Mouse (Mus musculus): ENCODE measurements at regions not wholly inside any gene's neighbourhood (a gene's known extent, or its start where the extent isn't known, plus 50 kb on each side); places are given as distances from the start of the nearest gene placed in this dataset.

DNA sequence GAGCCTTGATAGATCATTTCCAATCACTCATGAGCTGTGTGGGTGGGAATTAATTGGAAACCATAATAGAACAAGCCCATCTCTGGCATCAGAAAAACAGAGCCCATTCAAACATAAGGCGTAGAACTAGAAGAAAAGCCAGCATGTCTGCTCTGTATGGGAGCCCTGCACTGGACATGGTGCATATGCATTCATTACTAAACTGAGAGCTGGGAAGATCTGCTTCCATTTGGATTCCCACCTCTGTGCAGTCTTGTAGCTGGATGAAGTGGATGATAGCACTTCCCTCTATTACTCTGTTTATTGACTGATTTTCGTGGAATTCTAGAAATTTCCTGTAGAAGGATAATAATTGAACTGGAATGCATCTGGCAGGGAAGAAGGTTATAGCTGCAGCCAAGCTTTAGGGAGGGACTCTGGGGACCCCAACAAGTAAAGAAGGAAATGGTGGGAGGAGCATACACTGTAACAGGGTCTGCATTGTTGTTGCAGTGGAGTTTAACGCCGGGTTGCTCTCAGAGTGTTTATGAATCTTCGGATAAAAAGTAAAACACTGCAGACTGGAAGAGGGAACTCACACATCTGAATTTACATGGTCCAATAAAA, 155.2 kb upstream of the Jag1 start:
- no peak for DNase-seq (ENCODE audit: low spot score in 2 of 2)

DNA sequence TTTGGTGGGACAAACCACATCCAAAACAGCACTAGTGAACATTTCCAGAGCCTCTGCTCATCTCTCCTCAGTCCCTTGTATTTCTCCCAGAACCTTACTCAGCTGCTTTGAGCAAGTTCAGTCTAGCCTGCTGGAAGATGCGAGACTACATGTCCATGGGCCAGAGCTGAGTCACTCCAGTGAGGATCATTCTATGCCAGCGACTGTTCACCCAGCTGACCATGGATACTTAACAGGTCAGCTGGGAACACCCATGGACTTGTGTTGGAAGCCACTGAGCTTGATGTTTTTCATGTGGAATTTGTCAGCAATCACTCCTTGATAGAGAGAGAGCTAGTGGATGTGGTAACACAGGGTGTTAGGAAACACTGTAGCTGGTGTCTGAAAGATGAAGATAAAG, 146.5 kb upstream of the Jag1 start:
- DNase-seq (ENCODE audit: low spot score in 2 of 2) = no peak

DNA sequence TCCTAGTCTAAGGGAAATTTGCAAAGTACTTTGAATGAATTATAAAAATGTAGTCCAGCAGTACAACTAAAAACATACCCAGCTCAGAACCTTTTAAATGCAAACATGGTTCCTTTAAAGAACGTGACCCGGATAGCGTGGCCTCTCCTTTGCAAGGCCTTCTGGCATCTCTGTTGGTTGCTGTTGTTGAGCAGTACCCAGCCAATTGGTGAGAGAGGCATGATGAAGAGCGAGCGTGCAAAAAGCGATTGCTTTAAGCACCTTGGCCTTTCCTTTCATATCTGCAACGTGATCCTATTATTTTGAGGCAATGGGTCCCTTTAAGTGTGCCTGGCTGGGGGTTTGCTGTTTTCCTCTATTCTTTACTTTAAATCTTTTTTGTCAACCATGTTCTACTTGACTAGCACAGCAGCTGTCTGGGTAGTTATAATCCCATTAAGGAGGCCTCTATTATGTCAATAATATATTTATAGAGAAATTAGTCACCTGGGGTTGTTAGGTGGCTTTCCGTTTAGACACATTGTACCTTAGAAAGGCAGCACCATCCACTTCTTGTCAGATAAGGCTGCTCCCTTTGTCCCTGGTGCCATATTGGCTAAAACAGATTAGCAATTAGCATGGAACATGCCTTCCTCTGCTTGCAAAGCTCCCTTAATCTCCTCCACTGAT, 141.5 kb upstream of the Jag1 start:
- no peak for DNase-seq (ENCODE audit: low spot score in 2 of 2)

DNA sequence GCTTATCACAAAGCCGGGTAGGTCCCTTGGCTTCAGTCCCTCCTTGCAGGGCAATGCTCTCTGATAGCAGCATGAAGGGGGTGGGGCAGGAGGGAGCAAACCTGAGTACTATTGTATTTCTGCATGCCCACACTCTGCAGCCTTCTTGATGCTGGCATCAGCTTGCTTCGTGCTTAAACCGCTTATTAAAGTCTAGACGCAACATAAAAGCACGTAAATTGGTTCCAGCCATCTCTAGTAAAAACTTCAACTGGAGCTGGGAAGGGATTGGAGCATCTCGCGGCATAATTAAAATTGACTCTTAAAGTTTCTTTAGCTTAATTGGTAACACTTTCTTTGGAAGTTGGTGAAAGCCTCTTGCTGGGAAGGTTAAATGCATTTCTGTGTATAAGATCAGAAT, 131.5 kb upstream of the Jag1 start:
- DNase-seq (ENCODE audit: low spot score in 2 of 2) = no peak

DNA sequence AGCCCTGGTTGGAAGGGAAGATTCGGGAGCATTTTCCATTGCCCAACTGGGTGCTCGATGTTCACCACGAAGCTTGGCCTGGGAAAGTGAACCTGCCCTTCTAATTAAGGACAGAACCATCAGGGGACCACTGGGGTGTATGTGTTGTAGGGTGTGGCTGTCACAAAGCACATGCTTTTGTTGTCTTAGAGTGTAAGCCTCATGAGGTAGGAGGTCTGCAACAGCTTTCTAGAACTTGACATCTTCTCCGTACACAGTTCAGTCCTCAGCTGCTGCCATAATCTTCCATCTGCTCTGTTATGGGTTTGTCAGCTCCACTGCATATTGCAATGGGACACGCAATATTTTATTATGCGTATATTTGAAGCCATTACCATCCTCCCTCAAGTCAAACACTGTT, 127.9 kb upstream of the Jag1 start:
- no peak for DNase-seq (ENCODE audit: low spot score in 2 of 2)

DNA sequence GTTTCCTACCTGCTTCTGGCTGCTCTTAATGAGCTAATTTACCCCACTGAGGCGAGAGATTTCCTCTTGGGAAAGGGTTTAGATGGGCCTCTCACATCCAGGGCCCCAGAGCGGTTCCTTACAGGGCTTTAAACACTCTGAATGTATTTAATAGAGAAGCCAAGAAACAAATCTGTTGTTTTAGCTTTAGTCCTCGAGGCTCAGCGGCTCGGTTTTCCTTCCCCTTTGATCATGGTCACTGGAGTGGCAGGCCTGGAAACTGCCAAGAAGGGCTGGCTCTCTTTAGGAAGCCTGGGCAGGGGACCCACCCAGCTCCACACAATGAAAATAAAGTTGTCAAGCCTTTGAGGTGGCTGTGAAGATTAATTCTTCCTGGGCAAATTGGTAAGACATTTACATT, 127.5 kb upstream of the Jag1 start:
- DNase-seq (ENCODE audit: low spot score in 2 of 2) = no peak

DNA sequence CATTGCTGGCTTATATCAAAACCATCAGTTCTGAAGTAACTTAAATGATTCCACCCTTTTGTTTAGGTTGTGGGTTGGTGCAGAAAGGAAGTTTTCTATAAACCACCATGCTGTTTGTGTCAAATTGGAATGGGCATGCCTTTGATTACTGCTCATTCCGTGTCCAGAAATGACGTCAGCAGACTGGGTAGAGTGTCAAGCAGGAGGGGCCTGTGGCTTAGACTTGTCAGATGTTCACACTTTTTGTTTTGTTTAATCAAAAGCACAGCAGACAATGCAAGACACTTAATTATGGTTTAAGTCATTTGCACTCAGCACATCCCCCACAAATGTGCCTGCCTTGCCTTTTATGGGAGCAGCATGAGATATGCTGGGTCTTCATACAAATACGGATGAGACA, 120.5 kb upstream of the Jag1 start:
- DNase-seq (ENCODE audit: low spot score in 2 of 2) = no peak

DNA sequence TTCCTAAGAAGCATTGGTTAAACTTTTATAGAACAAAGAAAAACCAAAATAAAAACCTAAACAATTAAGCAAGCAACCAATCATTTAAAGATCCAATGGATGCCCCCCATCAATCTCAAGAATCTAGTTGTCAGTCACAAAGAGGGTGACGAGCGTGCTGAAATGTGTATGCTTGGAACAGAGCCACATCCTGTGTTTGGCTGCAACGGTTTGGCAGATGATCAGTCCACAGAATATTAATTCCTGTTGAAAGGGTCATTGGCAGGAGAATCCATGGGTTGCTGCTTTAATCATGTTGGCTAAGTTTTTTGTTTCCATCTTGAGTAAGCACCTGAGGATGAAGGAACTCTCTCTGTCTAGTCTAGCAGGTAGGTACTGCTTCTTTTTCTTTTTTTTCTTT, 117.5 kb upstream of the Jag1 start:
- no peak for DNase-seq (ENCODE audit: low spot score in 2 of 2)

DNA sequence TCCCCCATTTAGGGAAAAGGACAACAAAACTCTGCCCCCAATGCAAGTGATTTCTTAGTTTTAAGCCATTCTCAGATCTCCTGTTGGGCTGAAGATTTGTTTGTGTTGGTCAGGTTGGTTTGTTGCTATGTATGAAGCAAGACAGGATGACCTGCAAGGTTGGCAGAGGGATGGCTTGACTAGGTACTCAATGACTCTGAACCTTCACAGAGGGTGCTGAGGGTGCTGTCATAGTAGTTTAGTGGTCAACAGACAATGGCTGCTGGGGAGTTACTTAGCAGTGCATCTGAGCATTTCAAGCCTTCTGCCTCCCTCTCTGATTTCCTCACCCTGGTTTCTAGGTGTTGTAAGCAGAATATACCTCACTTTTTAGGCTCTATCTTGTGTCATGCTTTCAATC, 114.7 kb upstream of the Jag1 start:
- no peak for DNase-seq (ENCODE audit: low spot score in 2 of 2)

DNA sequence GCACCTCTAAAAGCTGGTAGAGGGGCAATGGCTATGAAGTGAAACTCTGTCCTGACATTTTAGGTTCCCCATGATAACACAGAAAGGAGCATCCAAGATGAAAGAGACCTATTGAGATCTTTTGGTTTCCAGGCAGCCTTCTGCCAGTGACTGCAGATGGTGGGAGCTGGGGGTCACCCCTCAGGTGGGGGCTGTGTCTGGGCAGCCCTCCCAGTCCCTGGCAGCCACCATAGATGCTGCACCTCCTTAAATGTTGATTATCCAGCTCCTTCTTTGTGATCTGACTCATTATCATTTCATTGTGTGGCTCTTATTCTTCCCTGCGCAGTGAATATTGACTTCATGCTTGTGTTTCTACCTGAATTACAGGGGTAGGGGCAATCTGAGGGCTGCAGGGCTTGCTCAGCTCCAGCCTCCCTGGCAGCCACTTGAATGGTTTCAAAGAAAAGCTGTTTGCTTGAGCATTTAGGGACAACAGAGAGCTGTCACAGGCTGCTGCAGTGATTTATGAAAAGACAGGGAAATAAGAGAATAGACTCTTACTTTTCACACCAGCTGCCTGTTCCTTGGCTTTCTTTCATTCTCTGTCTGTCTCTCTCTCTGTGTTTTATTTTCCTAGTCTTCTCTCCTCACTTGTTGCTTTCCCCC, 113.1 kb upstream of the Jag1 start:
- no peak for DNase-seq (ENCODE audit: low spot score in 2 of 2)

DNA sequence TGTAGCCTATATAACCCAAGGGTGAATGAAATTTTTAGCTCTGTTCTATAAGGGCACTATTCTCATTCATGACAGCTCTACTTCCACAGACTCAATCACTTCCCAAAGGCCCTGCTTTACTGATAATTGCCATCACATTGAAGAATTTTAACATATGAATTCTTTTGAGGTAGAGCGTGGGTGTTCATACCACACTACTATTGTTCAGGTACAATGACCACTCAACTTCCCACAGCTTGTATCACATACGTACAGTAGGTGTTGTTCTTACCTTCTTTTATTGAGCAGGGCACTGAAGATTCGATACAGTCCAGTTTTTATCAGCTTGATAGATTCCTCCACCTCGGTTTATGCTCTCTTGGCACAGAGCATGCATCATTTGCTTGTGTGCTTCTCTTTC, 111.1 kb upstream of the Jag1 start:
- no peak for DNase-seq (ENCODE audit: low spot score in 2 of 2)

DNA sequence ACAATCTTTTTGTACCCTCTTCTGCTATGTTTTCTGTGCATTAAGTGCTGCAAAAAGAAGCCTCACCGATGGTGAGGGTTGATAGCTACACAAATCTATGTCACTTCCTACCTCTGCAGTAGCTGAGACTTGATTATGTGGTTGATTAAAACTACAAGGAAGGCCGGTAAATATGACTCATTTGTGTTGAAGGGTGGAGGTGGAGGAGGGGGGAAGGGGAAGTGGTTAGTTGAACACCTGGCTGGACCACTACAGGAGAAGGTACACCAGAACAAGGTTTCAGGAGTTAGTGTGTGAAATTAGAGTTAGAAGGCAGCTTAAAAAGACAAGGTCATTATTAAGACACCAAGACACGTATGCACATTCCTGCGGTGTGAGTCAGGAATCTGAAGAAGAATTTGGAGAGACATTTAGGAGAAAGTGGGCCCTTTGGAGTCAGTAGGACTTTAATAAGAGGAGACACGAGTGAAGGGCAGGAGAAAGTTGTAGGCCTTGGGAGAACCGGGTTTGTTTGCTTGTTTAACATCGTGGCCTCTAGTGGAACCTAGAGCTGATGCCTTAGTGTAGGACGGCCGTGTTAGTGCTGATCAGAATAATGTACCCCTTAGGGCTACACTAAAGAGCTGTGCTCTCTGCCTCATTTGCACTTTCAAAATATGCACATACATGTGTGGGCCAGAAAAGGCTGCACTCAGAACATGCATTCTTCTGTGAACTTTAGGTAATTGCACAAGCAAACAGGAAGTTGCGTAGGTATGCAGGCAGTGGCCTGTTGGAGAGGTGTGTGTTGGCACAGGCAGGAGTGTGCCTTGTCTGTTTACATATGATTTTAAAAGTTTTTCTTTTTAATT, 108.5 kb upstream of the Jag1 start:
- DNase-seq (ENCODE audit: low spot score in 2 of 2) = no peak

DNA sequence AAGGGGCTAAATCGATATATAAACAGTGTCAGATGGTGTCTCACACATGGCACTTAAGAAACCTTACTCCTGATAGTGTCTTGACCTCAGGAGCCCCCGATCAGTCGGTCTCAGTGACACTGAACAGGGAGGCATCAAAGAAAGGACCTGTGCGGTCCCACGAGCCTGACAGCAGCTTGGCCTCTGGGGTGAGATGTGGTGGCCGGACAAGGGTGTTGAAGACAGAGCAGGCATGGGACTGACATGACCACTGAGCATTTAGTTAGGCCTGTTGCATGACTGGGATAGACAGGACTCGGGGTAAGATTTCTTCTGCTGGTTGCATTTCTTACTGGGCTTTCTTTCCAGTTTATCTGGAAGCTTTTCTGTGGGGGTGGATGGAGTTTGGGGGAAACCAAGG, 99.3 kb upstream of the Jag1 start:
- DNase-seq (ENCODE audit: low spot score in 2 of 2) = no peak

DNA sequence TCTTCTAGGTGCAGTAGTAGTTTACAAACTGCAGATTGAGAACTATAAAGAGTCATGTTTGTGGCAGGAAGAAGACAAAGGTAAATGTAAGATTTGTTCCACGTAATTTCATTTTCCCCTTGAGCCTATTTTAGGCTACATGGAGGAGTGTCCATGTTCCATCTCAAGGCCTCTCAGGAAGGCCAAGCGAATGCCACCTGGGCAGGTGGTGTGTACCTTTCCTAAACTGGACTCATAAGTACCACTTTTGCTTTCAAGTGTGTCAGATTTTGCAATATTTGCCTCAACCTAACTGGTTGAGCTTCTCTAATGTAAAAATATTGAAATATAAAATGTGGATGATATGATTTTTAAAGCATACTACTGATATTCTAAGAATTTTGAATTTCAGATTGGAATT, 91.4 kb upstream of the Jag1 start:
- no peak for DNase-seq (ENCODE audit: low spot score in 2 of 2)

DNA sequence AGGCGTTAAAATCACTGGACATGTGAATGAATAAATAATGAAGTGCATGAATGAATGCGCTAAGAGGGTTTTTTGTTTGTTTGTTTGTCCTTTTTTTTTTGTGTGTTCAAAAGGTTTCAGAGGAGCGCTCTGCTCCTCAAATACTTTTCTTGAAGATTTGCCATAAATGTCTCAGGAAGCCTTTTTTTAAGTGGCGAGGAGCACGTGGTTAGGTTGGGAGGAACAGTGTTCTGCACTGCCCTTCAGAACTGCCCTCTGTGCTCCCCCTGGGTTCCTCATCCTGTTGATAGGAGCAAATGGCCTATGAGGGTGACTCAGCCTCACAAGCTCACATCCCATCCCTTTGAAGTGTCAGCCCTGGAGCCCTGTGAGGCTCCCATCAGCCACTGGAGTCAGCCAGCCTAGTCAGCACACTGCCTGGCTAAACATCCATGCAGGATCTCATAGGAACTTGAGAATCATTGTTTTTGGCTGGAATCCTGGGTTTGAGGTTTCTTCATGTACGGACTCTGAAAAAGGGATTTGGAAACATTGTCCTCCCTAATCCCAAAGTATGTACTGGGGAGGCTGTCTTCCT, 87.9 kb upstream of the Jag1 start:
- DNase-seq (ENCODE audit: low spot score in 2 of 2) = no peak

DNA sequence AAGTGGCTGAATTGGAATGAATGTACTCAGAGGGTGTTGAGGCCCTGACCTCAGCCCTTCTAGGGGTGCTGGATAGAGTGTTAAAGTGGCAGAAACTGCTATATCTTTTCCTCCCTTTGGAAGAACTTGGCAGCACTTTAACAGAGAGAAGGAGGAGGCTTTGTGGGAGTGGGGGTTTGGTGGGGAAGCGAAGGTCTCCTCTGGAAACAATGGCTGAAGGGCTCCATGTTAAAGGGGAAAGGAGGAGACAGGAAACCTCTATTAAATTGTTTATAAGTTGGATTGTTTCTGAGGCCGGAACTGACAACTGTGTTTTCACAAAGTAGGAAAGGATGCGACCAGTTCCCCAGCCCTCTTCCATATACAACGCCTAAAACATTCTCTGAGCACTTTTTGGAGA, 83.7 kb upstream of the Jag1 start:
- DNase-seq (ENCODE audit: low spot score in 2 of 2) = no peak

DNA sequence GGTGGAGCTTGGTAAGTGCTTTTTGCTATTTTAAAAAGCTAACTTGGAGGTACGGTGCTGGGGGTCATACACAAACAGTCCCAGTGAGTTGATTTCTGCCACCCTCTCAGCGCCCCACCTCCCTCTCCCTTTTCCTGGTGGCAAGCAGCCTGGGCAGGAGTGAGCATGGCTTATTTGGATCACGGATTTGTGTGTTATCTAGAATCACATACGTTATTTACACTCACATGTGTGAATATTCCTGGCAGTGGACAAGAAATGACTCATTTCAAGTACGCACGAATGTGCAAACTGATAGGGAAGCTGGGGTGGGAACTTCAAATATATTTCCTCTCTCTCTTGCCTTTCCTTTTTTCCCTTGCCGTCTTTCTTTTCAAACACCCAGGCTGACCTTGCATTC, 75.7 kb upstream of the Jag1 start:
- DNase-seq (ENCODE audit: low spot score in 2 of 2) = no peak

DNA sequence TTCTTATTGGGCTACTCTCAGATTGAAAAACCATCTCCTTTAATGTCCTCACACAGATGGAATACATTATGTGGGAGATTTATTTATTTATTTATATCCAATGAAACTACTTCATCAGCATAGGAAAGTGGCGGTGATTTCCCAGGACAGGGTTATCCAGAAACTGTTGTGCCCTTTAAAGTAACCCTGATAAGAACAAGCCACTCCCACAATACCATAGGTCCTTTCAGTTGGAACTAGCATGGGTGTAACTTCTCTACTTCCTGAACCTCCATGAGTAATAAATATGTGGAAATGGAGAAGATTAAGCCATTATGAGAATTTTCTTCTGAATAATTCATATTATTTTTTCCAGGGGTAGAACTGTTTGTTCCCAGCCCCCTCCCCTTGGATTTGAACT, 52.7 kb upstream of the Jag1 start:
- no peak for DNase-seq (ENCODE audit: low spot score in 2 of 2)

DNA sequence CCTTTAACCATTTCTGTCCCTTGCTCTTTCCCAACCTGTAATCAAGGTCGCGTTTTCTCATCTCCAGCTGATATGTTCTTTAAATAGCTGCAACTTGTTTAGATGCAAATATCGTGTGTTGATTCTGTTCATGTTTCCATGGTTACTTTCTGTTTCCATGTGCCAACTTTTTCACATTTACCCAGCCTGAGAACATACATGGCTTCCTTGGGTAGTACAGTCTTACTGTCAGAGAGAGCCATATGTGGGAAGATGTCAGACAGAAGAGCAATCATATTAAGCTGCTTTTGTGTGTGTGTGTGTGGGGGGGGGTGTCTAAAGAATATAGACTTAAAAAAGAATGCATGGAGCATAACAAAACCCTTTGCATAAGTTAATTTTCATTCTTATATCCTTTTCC, 52.2 kb upstream of the Jag1 start:
- no peak for DNase-seq (ENCODE audit: low spot score in 2 of 2)

All from adrenal gland, postnatal 4 days (tissue).